8 mouse cellular contexts compared by ENCODE assay signal in genomic region chr5:81019590-81020254, GRCm38 (mm10). TPM values are rescaled to one million over a fixed set of nuclear protein-coding genes. Genes with fewer than 3 reads are reported as not detected.
DNase-seq lines count a peak whose midpoint lies in the region; ATAC-seq and TF ChIP-seq lines count a peak whose summit lies in the region.

TSS of gene Adgrl3 (plus strand) at chr5:81020138.

- DNase-seq in spleen, adult 2 months (ENCODE audit: low read depth in 1 of 2, low spot score in 2 of 2): no peak
- DNase-seq in spleen, adult 12 weeks (ENCODE audit: low spot score): no peak
- peak; percentile 89 for DNase-seq in kidney, postnatal 0 days (ENCODE audit: low spot score)
- DNase-seq in liver, adult 2 months (ENCODE audit: extremely low read depth, low read depth, low spot score): no peak
- DNase-seq in urinary bladder, adult 2 months (ENCODE audit: low spot score): peak; percentile 47

- ATAC-seq in embryonic facial prominence, embryonic 15.5 days (ENCODE audit: insufficient number of reproducible peaks, low FRiP score, low TSS enrichment, low read depth): peak; percentile 88
- peak; percentile 75 for ATAC-seq in heart, embryonic 11.5 days (replicated peaks; ENCODE audit: insufficient number of reproducible peaks, low FRiP score, low TSS enrichment)
- ATAC-seq in kidney, postnatal 0 days (replicated peaks; ENCODE audit: low FRiP score, low read depth): peak; percentile 88

- no peaks in the 10 kb centered on the region for H3K79me2 ChIP-seq in liver, adult 2 months (ENCODE audit: control insufficient read depth, insufficient read depth, low read length)
- peaks cover 33% of the 10 kb centered on the region for H3K79me2 ChIP-seq in myocyte (ENCODE audit: control insufficient read depth, insufficient read depth)

- no peak for TF ChIP-seq POLR2A in spleen, adult 2 months (IDR thresholded peaks at IDR 0.05; ENCODE audit: low read depth, low read length)
- no peak for TF ChIP-seq POLR2A in liver, adult 2 months (IDR thresholded peaks at IDR 0.05; ENCODE audit: extremely low read depth, insufficient read depth, low read length)
- TF ChIP-seq POLR2A in myocyte (IDR thresholded peaks at IDR 0.05; ENCODE audit: insufficient read length, low read depth): peak; percentile 19

- H3K4me3 ChIP-seq in spleen, adult 2 months (ENCODE audit: extremely low read depth, insufficient read depth, insufficient read length): peak within 1 kb of the TSS; percentile 51; the same call in 1 of the 2 replicates
- peak within 1 kb of the TSS; percentile 74 for H3K4me3 ChIP-seq in embryonic facial prominence, embryonic 15.5 days (replicated peaks)
- peak within 1 kb of the TSS; percentile 73 for H3K4me3 ChIP-seq in heart, embryonic 11.5 days (ENCODE audit: low read depth, low read length)
- peak within 1 kb of the TSS; percentile 77 for H3K4me3 ChIP-seq in kidney, postnatal 0 days (replicated peaks; ENCODE audit: low read depth, low read length)
- H3K4me3 ChIP-seq in liver, adult 2 months (ENCODE audit: insufficient read depth, low read depth, low read length): peak within 1 kb of the TSS; percentile 73
- H3K4me3 ChIP-seq in myocyte: peak within 1 kb of the TSS; percentile 99

- no peaks in the 10 kb centered on the region for H3K36me3 ChIP-seq in spleen, adult 2 months (ENCODE audit: control insufficient read depth, insufficient read depth, low read length)
- no peaks in the 10 kb centered on the region for H3K36me3 ChIP-seq in embryonic facial prominence, embryonic 15.5 days
- H3K36me3 ChIP-seq in heart, embryonic 11.5 days (ENCODE audit: control insufficient read depth, insufficient read depth, low read length): no peaks in the 10 kb centered on the region
- H3K36me3 ChIP-seq in kidney, postnatal 0 days (ENCODE audit: insufficient read depth, low read length): no peaks in the 10 kb centered on the region
- no peaks in the 10 kb centered on the region for H3K36me3 ChIP-seq in liver, adult 2 months (ENCODE audit: control insufficient read depth, insufficient read depth, low read length)
- H3K36me3 ChIP-seq in myocyte (ENCODE audit: control insufficient read depth, insufficient read depth): no peaks in the 10 kb centered on the region

- H3K4me1 ChIP-seq in spleen, adult 2 months (ENCODE audit: control insufficient read depth, insufficient read depth, insufficient read length): no peaks in the 10 kb centered on the region; the same call in 1 of the 2 replicates
- H3K4me1 ChIP-seq in embryonic facial prominence, embryonic 15.5 days: peaks cover 24% of the 10 kb centered on the region; the same call in 1 of the 2 replicates
- peaks cover 12% of the 10 kb centered on the region for H3K4me1 ChIP-seq in heart, embryonic 11.5 days (ENCODE audit: control insufficient read depth, insufficient read depth, low read length)
- peaks cover 5% of the 10 kb centered on the region; the same call in 1 of the 2 replicates for H3K4me1 ChIP-seq in kidney, postnatal 0 days (replicated peaks; ENCODE audit: insufficient read depth, low read length)
- H3K4me1 ChIP-seq in liver, adult 2 months (ENCODE audit: control insufficient read depth, insufficient read depth, low read length): no peaks in the 10 kb centered on the region

- H3K27ac ChIP-seq in spleen, adult 2 months (ENCODE audit: insufficient read depth, low read length): no peak within 1 kb of the TSS
- H3K27ac ChIP-seq in embryonic facial prominence, embryonic 15.5 days (replicated peaks): peak within 1 kb of the TSS; percentile 91
- peak within 1 kb of the TSS; percentile 42 for H3K27ac ChIP-seq in heart, embryonic 11.5 days (ENCODE audit: low read depth, low read length)
- peak within 1 kb of the TSS; percentile 75 for H3K27ac ChIP-seq in kidney, postnatal 0 days
- no peak within 1 kb of the TSS for H3K27ac ChIP-seq in liver, adult 2 months (replicated peaks; ENCODE audit: insufficient read depth, low read depth, low read length)

- peak within 1 kb of the TSS; percentile 70 for H3K9ac ChIP-seq in embryonic facial prominence, embryonic 15.5 days
- peak within 1 kb of the TSS; percentile 79 for H3K9ac ChIP-seq in heart, embryonic 11.5 days (ENCODE audit: low read depth, low read length)
- peak within 1 kb of the TSS; percentile 68 for H3K9ac ChIP-seq in kidney, postnatal 0 days (ENCODE audit: low read depth, low read length)
- H3K9ac ChIP-seq in liver, adult 2 months (ENCODE audit: low read depth, low read length): peak within 1 kb of the TSS; percentile 48

- peak within 1 kb of the TSS; percentile 96 for H3K4me2 ChIP-seq in embryonic facial prominence, embryonic 15.5 days (replicated peaks)
- peak within 1 kb of the TSS; percentile 92 for H3K4me2 ChIP-seq in heart, embryonic 11.5 days
- peak within 1 kb of the TSS; percentile 89 for H3K4me2 ChIP-seq in kidney, postnatal 0 days (ENCODE audit: low read length)
- peak within 1 kb of the TSS; percentile 89 for H3K4me2 ChIP-seq in myocyte (ENCODE audit: low read depth)

- TF ChIP-seq CTCF in spleen, adult 2 months (IDR thresholded peaks at IDR 0.05; ENCODE audit: extremely low read depth, insufficient read depth, insufficient read length, insufficient replicate concordance): no peak
- peak; percentile 27; the same call in 1 of the 2 replicates for TF ChIP-seq CTCF in kidney, postnatal 0 days (IDR thresholded peaks at IDR 0.05; ENCODE audit: low read depth)
- TF ChIP-seq CTCF in liver, adult 2 months (IDR thresholded peaks at IDR 0.05; ENCODE audit: low read depth, low read length): no peak

- peak within 1 kb of the TSS; percentile 89 for H3ac ChIP-seq in myocyte (ENCODE audit: control insufficient read depth, insufficient read length)

- peaks cover 14% of the 10 kb centered on the region for H3K27me3 ChIP-seq in spleen, adult 2 months (ENCODE audit: control insufficient read depth, insufficient read depth, low read length)
- H3K27me3 ChIP-seq in embryonic facial prominence, embryonic 15.5 days: no peaks in the 10 kb centered on the region
- H3K27me3 ChIP-seq in heart, embryonic 11.5 days (ENCODE audit: control insufficient read depth, insufficient read depth, low read length): peaks cover 5% of the 10 kb centered on the region; the same call in 1 of the 2 replicates
- no peaks in the 10 kb centered on the region for H3K27me3 ChIP-seq in kidney, postnatal 0 days (ENCODE audit: insufficient read depth, low read length)
- peaks cover 14% of the 10 kb centered on the region for H3K27me3 ChIP-seq in liver, adult 2 months (ENCODE audit: control insufficient read depth, insufficient read depth, low read length)
- no peaks in the 10 kb centered on the region for H3K27me3 ChIP-seq in myocyte (ENCODE audit: control insufficient read depth, insufficient read depth, insufficient read length)

- H3K9me3 ChIP-seq in embryonic facial prominence, embryonic 15.5 days (replicated peaks): no peaks in the 10 kb centered on the region
- H3K9me3 ChIP-seq in heart, embryonic 11.5 days (replicated peaks; ENCODE audit: control insufficient read depth, low read length): no peaks in the 10 kb centered on the region
- H3K9me3 ChIP-seq in kidney, postnatal 0 days (replicated peaks; ENCODE audit: low read length): no peaks in the 10 kb centered on the region

- WGBS in spleen, adult 2 months: 3% methylated on average over 64 of the region's 70 CpGs
- WGBS in embryonic facial prominence, embryonic 15.5 days: 0% methylated on average over 68 of the region's 70 CpGs
- WGBS in heart, embryonic 11.5 days (ENCODE audit: insufficient replicate concordance): 1% methylated on average over 61 of the region's 70 CpGs
- WGBS in kidney, postnatal 0 days: under 1% methylated on average over 68 of the region's 70 CpGs
- WGBS in liver, adult 2 months: 1% methylated on average over 53 of the region's 70 CpGs

TF ChIP-seq in myocyte, 11 proteins besides CTCF, POLR2A, EP300 and RAD21:
- peak in 2 of 3 experiments; percentile 62 to 68 for TF ChIP-seq MYOG (IDR thresholded peaks at IDR 0.05; ENCODE audit: control insufficient read depth in 1 of 3, insufficient read depth in 1 of 3, insufficient read length in 2 of 3, low read depth in 2 of 3)
- no peak for TF ChIP-seq CEBPB (IDR thresholded peaks at IDR 0.05; ENCODE audit: insufficient read depth, poor library complexity, severe bottlenecking)
- TF ChIP-seq TCF3 (IDR thresholded peaks at IDR 0.05; ENCODE audit: insufficient read length, low read depth): no peak
- peak in 2 of 3 experiments; percentile 52 to 90 for TF ChIP-seq MYOD1 (IDR thresholded peaks at IDR 0.05; ENCODE audit: control insufficient read depth in 1 of 3, insufficient read length in 2 of 3, low read depth in 2 of 3)
- no peak for TF ChIP-seq SRF (IDR thresholded peaks at IDR 0.05; ENCODE audit: control insufficient read depth, insufficient read length, low read depth)
- no peak for TF ChIP-seq TCF12 (IDR thresholded peaks at IDR 0.05; ENCODE audit: insufficient read depth, poor library complexity, severe bottlenecking)
- no peak for TF ChIP-seq MAX (IDR thresholded peaks at IDR 0.05; ENCODE audit: low read depth)
- peak; percentile 48 for TF ChIP-seq POLR2AphosphoS2 (IDR thresholded peaks at IDR 0.05; ENCODE audit: insufficient read length, low read depth)

RNA-seq across cellular contexts. Expression of gene Adgrl3, which starts in this region (rescaled TPM):
- polyA plus RNA-seq in spleen, adult 2 months (2012; rRNA removed): 2.5 and 2.8 TPM in 2 replicates
- 26.4 TPM in 2 replicates for polyA plus RNA-seq in embryonic facial prominence, embryonic 15.5 days (2015; fragmentation: Nextera tagmentation; extraction: Ambion mirVana)
- polyA plus RNA-seq in heart, embryonic 11.5 days (2014; fragmentation: Nextera tagmentation; extraction: Ambion mirVana): 9.5 and 9.9 TPM in 2 replicates
- 8.8 and 9.7 TPM in 2 replicates for polyA plus RNA-seq in kidney, postnatal 0 days (2015; fragmentation: Nextera tagmentation; extraction: Ambion mirVana)
- 1.0 and 1.8 TPM in 2 replicates for total RNA-seq in liver, adult 2 months (2014; rRNA removed)
- 0.16 and 0.33 TPM in 2 replicates for polyA plus RNA-seq in liver, adult 2 months (2012; rRNA removed)
- polyA plus RNA-seq in myocyte (2012; fragmentation: generic; extraction: Trizol): 15.8 TPM
- 5.9 and 7.2 TPM in 2 replicates for polyA plus RNA-seq in urinary bladder, adult 2 months (2012; rRNA removed)

Comparison
In these comparisons a context has a peak if more than half of its experiments do, and no peak if none do; other contexts are left out.
1. DNase-seq: peak in kidney, postnatal 0 days (single experiment) and urinary bladder, adult 2 months (single experiment); none in spleen, adult 2 months (0 of 2), spleen, adult 12 weeks (single experiment) and liver, adult 2 months (single experiment).
2. H3K27ac ChIP-seq: peak in embryonic facial prominence, embryonic 15.5 days (single experiment), heart, embryonic 11.5 days (single experiment) and kidney, postnatal 0 days (single experiment); none in spleen, adult 2 months (single experiment) and liver, adult 2 months (single experiment).
3. Peak in every context shown above with its lines, with median percentiles within 50 percentile points of each other: H3K4me3 ChIP-seq, ATAC-seq, H3K4me2 ChIP-seq and H3K9ac ChIP-seq.